Mouse (Mus musculus) liver, adult 2 months (tissue): ENCODE measurements around the gene Hck.

Experiments used
- CTCF ChIP-seq: fragments of 200-500 bp; IDR thresholded peaks from 2 replicates; pipeline ENCODE4 v1.5.1; 2011; ENCODE audit warnings: low read depth, low read length, control low read depth
- POLR2A ChIP-seq: fragments of 200-500 bp; IDR thresholded peaks from 2 replicates; pipeline ENCODE4 v1.6.1; 2011; ENCODE audit warnings: low read length, control low read depth; ENCODE audit not compliant: insufficient read depth; ENCODE audit errors: extremely low read depth

- TF ChIP-seq POLR2A (no peak), CTCF (no peak)
Observed at GRCm38 (mm10) chr2:153120126-153120525, 11.9 kb downstream of the Hck start.
